Mouse (Mus musculus): ENCODE measurements at regions not wholly inside any gene's neighbourhood (a gene's known extent, or its start where the extent isn't known, plus 50 kb on each side); places are given as distances from the start of the nearest gene placed in this dataset.

DNA sequence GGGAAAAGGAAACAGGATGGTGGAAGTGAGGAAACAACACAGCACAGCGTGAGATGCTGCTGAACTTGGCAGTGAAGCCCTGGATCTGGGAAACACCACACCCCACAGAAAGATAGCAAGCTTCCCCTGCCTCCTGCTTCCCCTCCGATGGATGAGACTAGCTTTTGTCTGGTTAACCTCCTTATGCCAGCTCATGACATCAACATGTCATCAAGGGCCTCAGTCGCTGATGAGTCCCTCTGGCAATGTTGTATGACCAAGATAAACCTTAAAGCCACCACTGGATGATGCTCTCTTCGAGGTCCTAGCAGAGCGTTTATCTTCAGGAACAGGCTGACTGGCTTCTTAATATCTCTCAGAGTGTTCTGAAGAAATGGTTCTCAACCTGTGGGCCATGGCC, 388.1 kb downstream of the Cd83 start:
- TF ChIP-seq CTCF (IDR thresholded peaks at IDR 0.05; ENCODE audit: control insufficient read depth, insufficient read depth, insufficient read length) = no peak
- TF ChIP-seq MAX (IDR thresholded peaks at IDR 0.05) = no peak
- TF ChIP-seq MYOD1 (IDR thresholded peaks at IDR 0.05; ENCODE audit: control insufficient read depth, insufficient read length, low read depth) = no peak

Measured in C2C12 (cell line).